Mouse (Mus musculus): ENCODE results near the gene Zfp287.

DNA sequence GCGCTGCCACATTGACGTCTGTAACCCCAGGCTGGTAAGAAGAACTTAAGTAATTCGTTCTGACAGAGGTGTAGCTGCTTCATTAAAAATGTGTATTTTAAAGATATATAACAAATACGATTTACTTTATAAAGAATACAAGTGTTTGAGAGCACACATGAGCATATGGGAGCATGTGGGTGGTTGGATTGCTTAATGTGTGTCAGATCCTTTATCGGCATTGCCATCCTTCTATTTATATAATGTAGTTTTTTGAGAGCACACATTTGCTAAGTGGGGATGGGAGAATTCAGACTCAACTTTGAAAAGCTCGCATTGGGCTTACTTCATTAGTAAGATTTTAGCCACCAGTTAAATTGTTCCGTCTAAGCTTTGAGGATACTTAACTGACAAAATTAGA, 44.8 kb upstream of the Zfp287 start:
- TF ChIP-seq CTCF (IDR thresholded peaks at IDR 0.05; ENCODE audit: control insufficient read depth, insufficient read depth, insufficient replicate concordance, low read depth, low read length) (no peak), POLR2A (IDR thresholded peaks at IDR 0.05; ENCODE audit: control insufficient read depth, low read depth, low read length) (no peak)
